Mouse (Mus musculus): ENCODE measurements around the gene Llph.
A peak's percentile ranks its signal among the peaks of the same experiment; 100 is the strongest.

Gene Llph

GRCm38 (mm10) chr10:120233655-120234367 is 6.9 kb downstream of the Llph start:
- Histone ChIP-seq H3K9me3 (ENCODE audit: low read length) (no peaks in the 10 kb centered on the region), H3K4me3 (replicated peaks; ENCODE audit: low read length) (peak overlapping the region; percentile 46), H3K27me3 (ENCODE audit: insufficient read depth, low read length) (0 out of 2 replicates have a peak, but pooled peaks cover 11% of the 10 kb centered on the region), H3K4me1 (replicated peaks; ENCODE audit: low read depth, low read length) (peaks cover 39% of the 10 kb centered on the region), H3K36me3 (ENCODE audit: insufficient read depth, low read length) (peaks cover 40% of the 10 kb centered on the region)
- TF ChIP-seq NANOG (IDR thresholded peaks at IDR 0.05; ENCODE audit: borderline replicate concordance, low read length) (no peak), CTCF (conservative IDR thresholded peaks at IDR 0.05; ENCODE audit: low read length) (peak; percentile 80)

- H3K9me3 ChIP-seq (ENCODE audit: low read length) = peaks cover 7% of the 10 kb centered on the region; the same call in 1 of the 2 replicates
- peaks cover 12% of the 10 kb centered on the region for H3K36me3 ChIP-seq (ENCODE audit: insufficient read depth, low read length)
- TF ChIP-seq CTCF (conservative IDR thresholded peaks at IDR 0.05; ENCODE audit: low read length) (no peak), NANOG (IDR thresholded peaks at IDR 0.05; ENCODE audit: borderline replicate concordance, low read length) (no peak), POU5F1 (IDR thresholded peaks at IDR 0.05; ENCODE audit: borderline replicate concordance, low read length) (no peak)
- H3K4me1 ChIP-seq (replicated peaks; ENCODE audit: low read depth, low read length) = peaks cover 25% of the 10 kb centered on the region
- H3K27me3 ChIP-seq (ENCODE audit: insufficient read depth, low read length) = 0 out of 2 replicates have a peak, but pooled peaks cover 11% of the 10 kb centered on the region
- H3K4me3 ChIP-seq (replicated peaks; ENCODE audit: low read length) = no peak overlapping the region
These were observed 10.0 kb downstream of the Llph start for GRCm38 (mm10) chr10:120236855-120237254.

GRCm38 (mm10) chr10:120238241-120238640 is 11.4 kb downstream of the Llph start:
- peaks cover 7% of the 10 kb centered on the region; the same call in 1 of the 2 replicates for H3K9me3 ChIP-seq (ENCODE audit: low read length)
- no peak overlapping the region for H3K4me3 ChIP-seq (replicated peaks; ENCODE audit: low read length)
- TF ChIP-seq POU5F1 (IDR thresholded peaks at IDR 0.05; ENCODE audit: borderline replicate concordance, low read length) (no peak), CTCF (conservative IDR thresholded peaks at IDR 0.05; ENCODE audit: low read length) (no peak), NANOG (IDR thresholded peaks at IDR 0.05; ENCODE audit: borderline replicate concordance, low read length) (no peak)
- peaks cover 22% of the 10 kb centered on the region for H3K4me1 ChIP-seq (replicated peaks; ENCODE audit: low read depth, low read length)
- no peaks in the 10 kb centered on the region for H3K36me3 ChIP-seq (ENCODE audit: insufficient read depth, low read length)
- 0 out of 2 replicates have a peak, but pooled peaks cover 11% of the 10 kb centered on the region for H3K27me3 ChIP-seq (ENCODE audit: insufficient read depth, low read length)

- Histone ChIP-seq H3K9me3 (ENCODE audit: low read length) (peaks cover 7% of the 10 kb centered on the region; the same call in 1 of the 2 replicates), H3K4me3 (replicated peaks; ENCODE audit: low read length) (no peak overlapping the region)
- no peak for TF ChIP-seq CTCF (conservative IDR thresholded peaks at IDR 0.05; ENCODE audit: low read length)
- no peak for TF ChIP-seq NANOG (IDR thresholded peaks at IDR 0.05; ENCODE audit: borderline replicate concordance, low read length)
- no peak for TF ChIP-seq POU5F1 (IDR thresholded peaks at IDR 0.05; ENCODE audit: borderline replicate concordance, low read length)
These were observed 12.6 kb downstream of the Llph start for GRCm38 (mm10) chr10:120239476-120239875.

GRCm38 (mm10) chr10:120242421-120242820 is 15.6 kb downstream of the Llph start:
- Histone ChIP-seq H3K4me3 (replicated peaks; ENCODE audit: low read length) (no peak overlapping the region), H3K9me3 (ENCODE audit: low read length) (peaks cover 7% of the 10 kb centered on the region; the same call in 1 of the 2 replicates), H3K4me1 (replicated peaks; ENCODE audit: low read depth, low read length) (peaks cover 23% of the 10 kb centered on the region), H3K27me3 (ENCODE audit: insufficient read depth, low read length) (peaks cover 10% of the 10 kb centered on the region; the same call in 1 of the 2 replicates), H3K36me3 (ENCODE audit: insufficient read depth, low read length) (no peaks in the 10 kb centered on the region)
- TF ChIP-seq NANOG (IDR thresholded peaks at IDR 0.05; ENCODE audit: borderline replicate concordance, low read length) (no peak), POU5F1 (IDR thresholded peaks at IDR 0.05; ENCODE audit: borderline replicate concordance, low read length) (no peak), CTCF (conservative IDR thresholded peaks at IDR 0.05; ENCODE audit: low read length) (no peak)

More at GRCm38 (mm10) chr10:120239476-120239875, 12.6 kb downstream of the Llph start:
- H3K36me3 ChIP-seq (ENCODE audit: insufficient read depth, low read length) = no peaks in the 10 kb centered on the region
- H3K4me1 ChIP-seq (replicated peaks; ENCODE audit: low read depth, low read length) = peaks cover 18% of the 10 kb centered on the region; the same call in 1 of the 2 replicates
- H3K27me3 ChIP-seq (ENCODE audit: insufficient read depth, low read length) = 0 out of 2 replicates have a peak, but pooled peaks cover 11% of the 10 kb centered on the region

GRCm38 (mm10) chr10:120245681-120246080 is 18.8 kb downstream of the Llph start:
- Histone ChIP-seq H3K4me3 (replicated peaks; ENCODE audit: low read length) (no peak overlapping the region), H3K4me1 (replicated peaks; ENCODE audit: low read depth, low read length) (peaks cover 10% of the 10 kb centered on the region), H3K9me3 (ENCODE audit: low read length) (no peaks in the 10 kb centered on the region), H3K27me3 (ENCODE audit: insufficient read depth, low read length) (peaks cover 8% of the 10 kb centered on the region; the same call in 1 of the 2 replicates), H3K36me3 (ENCODE audit: insufficient read depth, low read length) (no peaks in the 10 kb centered on the region)
- TF ChIP-seq CTCF (conservative IDR thresholded peaks at IDR 0.05; ENCODE audit: low read length) (no peak), NANOG (IDR thresholded peaks at IDR 0.05; ENCODE audit: borderline replicate concordance, low read length) (no peak), POU5F1 (IDR thresholded peaks at IDR 0.05; ENCODE audit: borderline replicate concordance, low read length) (no peak)

GRCm38 (mm10) chr10:120246994-120247750 is 20.3 kb downstream of the Llph start:
- peak; percentile 87 for TF ChIP-seq CTCF (conservative IDR thresholded peaks at IDR 0.05; ENCODE audit: low read length)
- no peak for TF ChIP-seq POU5F1 (IDR thresholded peaks at IDR 0.05; ENCODE audit: borderline replicate concordance, low read length)
- no peak for TF ChIP-seq NANOG (IDR thresholded peaks at IDR 0.05; ENCODE audit: borderline replicate concordance, low read length)
- no peaks in the 10 kb centered on the region for H3K9me3 ChIP-seq (ENCODE audit: low read length)
- H3K27me3 ChIP-seq (ENCODE audit: insufficient read depth, low read length) = peaks cover 8% of the 10 kb centered on the region; the same call in 1 of the 2 replicates
- peaks cover 10% of the 10 kb centered on the region for H3K4me1 ChIP-seq (replicated peaks; ENCODE audit: low read depth, low read length)
- no peak overlapping the region for H3K4me3 ChIP-seq (replicated peaks; ENCODE audit: low read length)
- H3K36me3 ChIP-seq (ENCODE audit: insufficient read depth, low read length) = no peaks in the 10 kb centered on the region

Data from E14TG2a.4 (cell line).